Mouse (Mus musculus): Measurements from ENCODE around the gene Cipc.

GRCm38 (mm10) chr12:86986562-86986961, 39.7 kb downstream of the Cipc start:
- no peak for TF ChIP-seq CTCF (IDR thresholded peaks at IDR 0.05; ENCODE audit: insufficient read depth, low read depth, low read length)
- TF ChIP-seq POLR2A (IDR thresholded peaks at IDR 0.05; ENCODE audit: insufficient read depth, low read depth, low read length): no peak

Measured in olfactory bulb, adult 2 months (tissue).